Mouse (Mus musculus): Measurements from ENCODE around the gene March5.
"Not testable (repeated sequence)": the region's sequence is repeated elsewhere in the genome, so short reads cannot be mapped to it uniquely, and the experiment has no call there.

The March5 gene

DNA sequence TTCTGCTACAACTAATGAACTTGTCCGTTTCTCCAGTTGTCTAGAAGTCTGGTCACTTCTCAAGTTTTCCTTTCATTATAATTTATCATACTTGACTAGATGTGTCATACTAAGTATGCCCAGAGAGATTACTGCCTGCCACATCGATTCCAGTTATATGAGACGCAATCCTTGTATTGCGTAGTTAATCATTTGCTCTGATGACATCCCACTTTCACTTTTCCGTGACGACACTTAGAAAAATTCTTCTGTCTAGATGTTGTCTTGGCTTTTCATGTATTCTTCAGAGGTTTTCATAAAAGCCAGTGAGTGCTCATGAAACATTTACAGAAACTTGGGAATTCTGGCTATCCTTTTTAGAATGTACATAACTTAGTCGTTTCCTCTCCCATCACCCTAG lies 1.6 kb downstream of the March5 start:
- no peak for DNase-seq (ENCODE audit: low spot score in 2 of 2)

DNA sequence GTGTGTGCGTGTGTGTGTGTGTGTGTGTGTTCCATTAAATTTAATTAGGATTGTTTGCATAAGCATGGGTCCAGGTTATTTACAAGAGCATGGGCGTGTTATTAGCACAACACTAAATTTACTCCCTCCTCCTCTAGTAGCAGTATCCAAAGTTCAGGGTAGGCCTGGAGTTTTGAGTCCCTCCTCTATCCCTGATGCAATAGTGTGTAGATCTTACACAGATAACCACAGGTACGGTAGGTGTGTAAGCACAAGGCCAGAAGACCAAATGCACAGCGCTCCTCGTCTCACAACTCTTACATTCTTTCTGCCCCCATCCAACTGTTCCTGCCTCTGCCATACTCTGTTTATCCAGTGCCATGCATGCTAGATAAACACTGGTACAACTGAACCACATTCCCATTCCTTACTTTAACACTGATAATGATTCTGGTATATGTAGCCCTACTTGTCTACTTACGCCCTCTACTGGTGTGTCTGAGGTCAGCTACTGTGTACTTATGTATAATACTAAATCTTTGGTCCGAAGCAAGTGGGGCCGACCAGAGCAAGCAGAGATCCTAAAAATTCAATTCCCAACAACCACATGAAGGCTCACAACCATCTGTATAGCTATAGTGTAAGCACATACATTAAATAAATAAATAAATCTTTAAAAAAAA lies 2.3 kb downstream of the March5 start:
- no peak for DNase-seq (ENCODE audit: low spot score in 2 of 2)

DNA sequence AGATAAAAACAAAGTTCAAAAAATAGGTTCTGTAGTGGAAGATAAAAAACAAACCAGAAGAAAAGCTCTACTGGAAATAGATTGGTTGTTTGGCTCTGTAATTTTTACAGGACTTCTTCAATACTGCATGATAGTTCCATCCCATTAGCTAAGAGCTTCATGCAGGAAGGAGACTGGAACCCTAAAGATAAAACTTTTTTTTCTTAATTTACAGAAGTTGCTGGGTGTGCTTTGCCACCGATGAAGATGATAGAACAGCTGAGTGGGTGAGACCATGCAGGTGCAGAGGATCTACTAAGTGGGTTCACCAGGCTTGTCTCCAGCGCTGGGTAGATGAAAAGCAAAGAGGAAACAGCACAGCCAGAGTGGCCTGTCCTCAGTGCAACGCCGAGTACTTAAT lies 3.1 kb downstream of the March5 start:
- no peak for DNase-seq (ENCODE audit: low spot score in 2 of 2)

DNA sequence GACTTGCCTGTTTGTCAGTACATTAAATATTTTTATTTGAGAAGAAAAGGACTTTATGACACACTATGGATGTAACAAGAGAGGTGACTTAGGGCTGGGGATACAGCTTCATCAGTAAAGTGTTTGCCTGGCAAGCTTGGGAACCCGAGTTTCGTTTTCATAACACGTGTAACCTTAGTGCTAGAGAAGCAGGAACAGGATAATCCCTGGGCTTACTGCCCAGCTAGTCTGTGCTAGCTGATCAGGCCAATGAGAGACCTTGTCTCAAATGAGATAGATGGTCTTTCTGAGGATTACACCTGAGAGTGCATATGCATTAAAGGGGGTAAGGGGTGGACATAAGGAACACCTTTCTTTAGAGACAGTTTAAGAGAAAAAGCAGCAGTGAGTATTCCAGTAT lies 4.1 kb downstream of the March5 start:
- DNase-seq (ENCODE audit: low spot score in 2 of 2): no peak

DNA sequence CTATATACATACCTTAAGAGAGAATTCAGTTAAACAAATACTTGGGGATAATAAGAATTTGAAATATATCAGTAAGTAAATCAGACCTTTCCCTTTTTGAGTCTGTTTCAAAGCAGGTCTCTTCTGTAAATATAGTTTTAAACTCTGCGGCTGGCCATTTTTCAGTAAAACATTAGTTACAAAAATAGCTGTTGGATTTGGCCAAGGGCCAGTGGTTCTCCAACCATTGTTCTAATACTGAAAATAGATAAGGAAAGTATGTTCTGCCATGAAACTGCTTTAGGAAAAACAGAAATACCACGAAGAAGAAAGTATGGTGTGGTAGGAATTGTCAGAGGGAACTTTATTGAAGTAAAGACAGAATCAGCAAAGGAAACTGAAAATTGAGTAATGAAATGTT lies 7.4 kb downstream of the March5 start:
- no peak for DNase-seq (ENCODE audit: low spot score in 2 of 2)

DNA sequence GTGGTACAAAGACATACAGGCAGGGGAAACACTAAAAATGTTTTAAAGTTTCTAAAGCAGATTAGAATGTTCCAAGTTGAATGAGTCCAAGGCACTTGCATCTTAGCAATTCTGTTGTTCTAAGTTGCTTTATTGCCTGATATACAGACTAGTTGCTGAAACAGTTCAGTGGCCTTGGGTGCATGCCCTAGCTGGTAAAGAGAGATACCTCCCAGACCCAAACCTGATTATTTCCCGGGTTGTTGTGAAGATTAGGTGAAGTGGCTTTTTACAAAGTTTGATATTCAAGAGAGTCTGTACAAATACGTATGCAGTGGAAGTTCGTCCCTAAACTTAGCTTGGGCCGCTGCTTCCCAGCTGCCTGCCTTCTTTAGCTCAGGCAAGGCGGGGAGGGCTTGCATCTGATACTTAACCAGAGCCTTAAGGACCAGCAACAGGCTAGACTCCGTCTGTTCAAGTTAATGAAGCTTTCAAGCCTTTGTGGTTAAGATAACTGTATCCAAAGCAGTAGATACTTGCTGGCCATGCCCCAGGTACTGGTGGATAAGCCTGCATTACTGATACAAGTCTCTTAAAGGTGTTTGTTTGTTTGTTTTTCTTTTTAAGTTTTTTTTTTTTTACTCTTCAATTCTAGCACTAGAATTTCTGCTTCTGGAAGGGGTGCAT lies 18.0 kb downstream of the March5 start:
- DNase-seq (ENCODE audit: low spot score in 2 of 2): no peak

DNA sequence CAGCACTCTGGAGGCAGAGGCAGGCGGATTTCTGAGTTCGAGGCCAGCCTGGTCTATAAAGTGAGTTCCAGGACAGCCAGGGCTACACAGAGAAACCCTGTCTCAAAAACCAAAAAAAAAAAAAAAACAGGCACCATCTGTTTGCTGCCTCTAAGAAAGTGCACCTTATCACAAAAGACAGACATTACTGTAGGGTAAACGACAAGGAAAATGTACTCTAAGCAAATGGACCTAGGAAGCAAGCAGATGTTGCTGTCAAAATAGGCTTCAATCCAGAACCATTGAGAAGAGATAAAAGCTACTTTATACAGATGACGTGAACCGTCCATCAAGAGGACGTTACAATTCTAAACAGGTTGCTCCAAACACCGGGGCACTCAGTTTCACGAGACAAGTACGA lies 25.3 kb downstream of the March5 start:
- DNase-seq (ENCODE audit: low spot score in 2 of 2): not testable (repeated sequence)

DNA sequence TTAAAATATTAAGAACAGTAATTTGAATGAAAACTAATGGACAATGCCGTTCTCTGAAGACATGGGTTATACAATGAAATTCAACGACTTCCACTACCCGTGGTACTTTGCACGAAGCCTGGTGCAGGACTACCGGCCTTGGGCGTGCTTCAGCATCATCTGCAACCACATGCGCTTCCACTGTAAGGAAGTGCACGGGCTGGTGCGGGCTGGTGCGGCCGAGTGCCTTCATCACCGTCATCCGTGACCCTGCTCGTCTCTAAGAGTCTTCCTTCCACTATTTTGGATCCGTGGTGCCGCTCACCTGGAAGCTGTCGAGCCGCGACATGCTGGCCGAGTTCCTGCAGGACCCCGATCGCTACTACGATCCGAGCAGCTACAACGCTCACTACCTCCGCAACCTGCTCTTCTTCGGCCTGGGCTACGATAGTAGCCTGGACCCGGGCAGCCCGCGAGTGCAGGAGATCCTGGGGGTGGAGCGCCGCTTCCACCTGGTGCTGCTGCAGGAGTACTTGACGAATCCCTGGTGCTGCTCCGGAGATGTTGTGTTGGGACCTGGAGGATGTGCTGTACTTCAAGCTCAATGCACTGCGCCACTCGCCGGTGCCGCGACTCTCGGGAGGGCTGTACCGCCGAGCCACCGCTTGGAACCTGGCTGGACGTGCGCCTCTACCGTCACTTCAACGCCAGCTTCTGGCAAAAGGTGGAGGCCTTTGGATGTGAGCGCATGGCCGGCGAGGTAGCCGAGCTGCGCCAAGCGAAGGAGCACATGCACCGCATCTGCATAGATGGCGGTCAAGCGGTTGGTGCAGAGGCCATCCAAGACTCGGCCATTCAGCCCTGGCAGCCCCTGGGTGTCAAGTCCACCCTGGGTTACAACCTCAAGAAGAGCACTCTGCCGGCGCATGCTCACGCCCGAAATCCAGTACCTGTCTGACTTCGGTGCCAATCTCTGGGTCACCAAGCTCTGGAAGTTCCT lies 26.5 kb downstream of the March5 start:
- no peak for DNase-seq (ENCODE audit: low spot score in 2 of 2)

DNA sequence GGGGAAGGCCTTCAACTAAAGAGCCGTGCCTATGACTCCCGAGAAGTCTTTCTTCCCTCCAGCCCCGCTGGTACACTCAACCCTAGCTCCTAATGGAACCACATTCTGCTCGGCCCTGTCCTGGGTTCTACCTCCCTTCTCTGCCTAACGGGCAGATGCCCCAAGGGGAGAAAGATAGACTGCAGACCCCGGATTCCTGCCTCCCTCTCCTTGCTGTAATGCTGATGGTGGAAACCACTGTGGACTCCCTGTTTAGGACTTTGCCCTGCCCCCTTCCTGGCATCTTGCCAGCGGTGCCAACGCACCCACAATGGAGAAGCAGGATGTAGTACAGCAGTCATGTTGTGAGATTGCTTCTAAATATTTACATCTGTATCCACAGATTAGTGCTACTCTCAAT lies 28.5 kb downstream of the March5 start:
- DNase-seq (ENCODE audit: low spot score in 2 of 2): no peak

DNA sequence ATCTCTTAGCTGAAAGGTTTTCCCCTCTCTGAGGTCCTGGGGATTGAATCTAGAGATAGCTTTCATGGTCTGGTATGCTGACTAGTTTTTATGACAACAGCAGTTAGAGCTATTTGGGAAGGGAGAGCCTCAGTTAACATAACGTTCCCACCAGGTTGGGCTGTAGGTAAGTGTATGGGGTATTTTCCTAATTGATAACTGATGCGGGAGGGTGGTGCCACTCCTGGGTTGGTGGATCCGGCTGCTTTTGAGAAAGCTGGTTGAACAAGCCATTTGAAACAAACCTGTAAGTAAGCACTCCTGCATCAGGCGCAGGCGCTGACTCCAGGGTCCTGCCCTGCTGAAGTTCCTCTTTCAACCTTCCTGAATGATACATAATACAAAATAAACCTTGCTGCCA lies 30.0 kb downstream of the March5 start:
- DNase-seq (ENCODE audit: low spot score in 2 of 2): no peak

DNA sequence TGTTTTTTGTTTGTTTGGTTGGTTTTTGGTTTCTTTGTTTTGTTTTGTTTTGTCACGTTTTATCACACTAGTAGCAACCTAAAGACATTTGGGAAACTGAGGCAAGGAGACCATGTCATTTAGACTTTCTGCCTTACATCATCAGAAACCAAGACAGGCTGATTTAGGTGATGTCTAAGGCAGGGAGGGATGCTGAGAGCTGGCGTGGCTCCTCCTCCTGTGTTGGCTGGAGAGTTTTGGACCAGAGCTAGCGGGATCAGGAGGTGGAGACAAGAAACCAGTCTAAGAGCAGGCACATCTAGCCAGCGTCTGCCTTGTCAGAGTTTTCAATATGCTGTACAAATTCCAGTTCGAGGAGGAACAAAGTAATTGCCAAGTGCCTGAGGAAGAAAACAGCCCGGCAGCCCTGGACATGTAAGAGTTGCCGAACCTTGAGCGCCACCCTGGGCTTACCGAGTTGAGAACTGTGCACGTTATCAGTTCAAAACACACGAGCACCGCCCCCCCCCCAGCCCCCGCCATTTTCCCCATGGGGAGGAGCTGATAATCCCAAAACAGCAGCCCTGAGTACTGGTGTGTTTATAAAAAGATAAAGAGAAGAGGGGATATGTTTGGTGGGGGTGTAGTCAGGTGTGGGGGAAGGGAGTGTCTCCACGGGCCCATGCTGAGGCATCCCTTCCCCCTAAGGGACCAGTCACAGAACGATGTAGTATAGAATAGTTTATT lies 30.5 kb downstream of the March5 start:
- DNase-seq (ENCODE audit: low spot score in 2 of 2): no peak

DNA sequence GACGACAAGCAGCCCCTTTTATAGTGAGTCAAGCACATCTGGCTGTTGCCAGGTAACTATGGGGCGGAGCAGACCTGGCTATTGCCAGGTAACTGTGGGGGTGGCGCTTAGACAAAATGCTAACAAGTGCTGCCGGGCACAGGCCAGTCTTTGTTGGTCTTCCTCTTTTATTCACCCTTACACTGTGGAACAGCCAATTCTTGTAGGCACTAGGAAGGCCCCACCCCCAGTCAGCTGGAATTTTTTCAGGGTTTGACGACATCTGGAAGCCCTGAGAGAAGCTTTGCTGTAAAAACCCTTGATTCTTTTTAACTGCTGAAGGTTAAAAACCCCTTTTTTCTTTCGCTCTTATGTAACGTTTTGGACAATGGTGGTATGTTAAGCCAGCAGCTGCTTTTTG lies 31.3 kb downstream of the March5 start:
- DNase-seq (ENCODE audit: low spot score in 2 of 2): no peak

DNA sequence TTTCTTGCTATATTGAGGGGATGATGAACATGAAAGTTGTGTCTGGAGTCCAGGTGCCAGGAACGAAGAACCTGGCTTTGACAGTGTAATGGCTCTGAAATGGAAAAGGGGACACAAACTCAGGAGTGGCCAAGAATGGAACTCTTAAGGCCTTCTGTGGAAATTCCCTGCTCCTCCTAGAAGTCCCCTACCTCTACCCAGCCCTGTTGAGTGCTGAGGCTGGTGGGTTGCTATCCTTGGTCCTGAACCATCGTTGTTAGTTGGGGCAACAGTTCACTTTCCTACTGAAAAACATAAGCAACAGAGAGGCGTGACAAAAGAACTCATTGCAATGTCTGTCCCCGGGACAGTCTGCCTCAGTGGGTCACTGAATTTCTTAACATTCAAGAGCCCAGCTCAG lies 31.8 kb downstream of the March5 start:
- no peak for DNase-seq (ENCODE audit: low spot score in 2 of 2)

DNA sequence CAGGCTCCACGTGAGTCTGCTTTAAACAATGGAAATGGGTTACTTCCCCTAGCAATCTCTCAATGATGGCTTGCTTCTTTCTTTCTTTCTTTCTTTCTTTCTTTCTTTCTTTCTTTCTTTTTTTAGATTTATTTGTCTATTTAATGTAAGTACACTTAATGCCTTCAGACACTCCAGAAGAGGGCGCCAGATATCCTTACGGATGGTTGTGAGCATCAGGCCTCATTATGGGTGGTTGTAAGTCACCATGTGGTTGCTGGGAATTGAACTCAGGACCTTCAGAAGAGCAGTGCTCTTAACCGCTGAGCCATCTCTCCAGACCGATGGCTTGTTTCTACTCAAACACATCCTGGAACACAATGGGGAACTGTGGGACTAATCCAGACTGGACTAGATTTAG lies 33.9 kb downstream of the March5 start:
- no peak for DNase-seq (ENCODE audit: low spot score in 2 of 2)

DNA sequence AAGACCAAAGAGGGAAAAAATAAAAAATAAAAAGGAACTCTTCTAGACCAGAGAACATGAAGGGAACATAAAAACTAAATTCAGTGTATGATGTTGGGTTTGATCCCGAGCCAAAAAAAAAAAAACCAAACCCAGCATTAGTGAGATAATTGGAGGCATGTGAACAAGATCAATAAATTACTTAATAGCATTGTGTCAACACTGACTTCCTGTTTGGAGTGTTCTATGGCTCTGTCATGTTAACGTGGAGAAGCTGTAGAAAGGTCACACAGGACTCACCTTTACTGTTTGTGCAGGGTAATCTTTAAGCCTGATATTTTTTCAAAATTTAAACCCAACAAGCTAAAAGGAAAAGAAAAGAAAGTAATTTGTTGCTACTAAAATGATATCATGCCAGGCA lies 35.4 kb downstream of the March5 start:
- no peak for DNase-seq (ENCODE audit: low spot score in 2 of 2)

DNA sequence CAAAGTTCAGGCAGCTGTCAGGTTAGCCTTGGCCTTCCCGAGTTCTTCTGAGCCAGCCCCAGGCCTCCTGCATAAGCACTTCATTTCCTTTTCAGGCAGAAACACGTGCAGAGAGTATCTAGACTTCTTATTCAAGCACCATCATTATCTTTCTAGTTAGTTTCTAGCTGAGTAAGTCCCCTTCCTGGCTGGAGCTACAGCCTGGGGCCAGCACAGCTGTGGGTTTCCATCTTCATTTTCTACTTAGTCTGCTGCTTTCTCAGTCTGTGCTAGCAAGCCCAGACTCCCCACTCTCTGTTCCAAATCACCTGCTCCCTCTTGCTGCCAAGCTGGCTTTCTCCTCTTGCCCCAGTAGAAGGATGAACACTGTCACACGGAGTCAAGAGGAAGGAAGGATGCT lies 39.5 kb downstream of the March5 start:
- no peak for DNase-seq (ENCODE audit: low spot score in 2 of 2)

DNA sequence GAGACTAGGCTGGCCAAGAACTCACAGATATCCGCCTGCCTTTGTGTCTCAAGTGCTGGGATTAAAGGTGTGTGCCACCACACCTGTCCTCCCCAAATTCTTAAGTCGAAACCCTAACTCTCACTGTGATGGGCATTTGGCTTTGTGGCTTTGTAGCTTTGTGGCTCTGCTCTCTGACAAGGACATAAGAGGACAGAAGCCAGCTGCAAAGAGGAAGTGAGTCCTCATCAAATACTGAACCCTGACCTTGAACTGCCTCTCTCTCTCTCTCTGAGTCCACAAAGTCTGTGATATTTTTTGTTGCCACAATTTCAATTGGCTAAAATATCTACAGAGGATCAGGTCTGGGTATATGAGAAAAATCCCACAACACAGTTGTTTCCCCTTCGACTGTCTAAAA lies 40.9 kb downstream of the March5 start:
- DNase-seq (ENCODE audit: low spot score in 2 of 2): no peak

DNA sequence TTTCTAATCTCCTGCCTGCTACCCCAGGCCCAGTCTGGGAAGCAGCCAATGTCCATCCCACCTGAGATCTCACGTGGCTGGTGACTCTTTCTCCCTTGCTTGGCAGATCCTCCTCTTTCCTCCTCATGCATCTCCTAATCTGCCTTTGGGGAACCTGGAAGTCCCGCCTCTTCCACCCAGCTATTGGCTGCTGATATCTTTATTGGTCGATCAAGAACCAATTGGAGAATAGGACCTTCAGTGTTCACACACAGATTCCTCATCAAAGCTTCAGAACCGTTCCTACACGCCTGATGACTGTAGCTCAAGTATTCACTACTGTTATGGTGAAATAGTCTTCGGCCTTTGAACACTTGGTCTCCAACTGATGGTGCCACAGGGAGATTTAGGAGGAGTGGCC lies 44.8 kb downstream of the March5 start:
- no peak for DNase-seq (ENCODE audit: low spot score in 2 of 2)

DNA sequence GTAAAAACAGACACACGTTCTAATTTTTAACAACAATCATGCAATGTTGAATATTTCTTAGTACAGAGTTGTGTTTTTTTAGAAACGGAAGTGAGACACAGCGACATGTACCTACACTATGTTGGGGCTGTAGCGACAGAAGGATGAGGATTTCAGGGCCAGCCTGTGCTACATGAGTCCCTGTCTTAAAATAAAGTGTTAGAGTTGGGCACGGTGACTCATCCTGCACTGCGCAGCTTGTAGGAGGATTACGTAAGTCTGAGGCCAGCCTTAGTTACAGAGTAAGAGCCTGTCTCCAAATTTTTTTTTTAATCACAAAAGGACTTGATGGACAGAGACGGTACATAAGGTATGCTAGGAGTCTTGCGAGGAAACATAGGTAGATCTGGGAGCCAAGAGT lies 48.0 kb downstream of the March5 start:
- DNase-seq (ENCODE audit: low spot score in 2 of 2): no peak

DNA sequence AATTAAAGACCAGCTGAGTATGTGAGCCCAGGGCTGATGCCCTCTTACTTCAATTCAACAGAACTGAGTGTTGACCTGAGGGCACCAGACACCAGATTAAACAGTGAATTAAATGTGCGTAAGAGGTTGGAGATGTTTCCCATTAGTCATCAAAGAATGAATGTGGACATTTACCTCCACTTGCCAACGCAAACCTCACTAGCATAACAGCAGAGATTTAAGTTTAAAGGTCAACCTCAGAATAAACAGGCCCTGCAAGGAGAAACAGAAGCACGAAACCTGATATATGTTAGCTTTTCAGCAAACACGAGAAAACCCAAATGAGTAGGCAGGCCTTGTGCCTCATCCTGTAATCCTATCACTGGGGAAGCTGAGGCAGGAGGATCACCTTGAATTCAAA lies 55.0 kb downstream of the March5 start:
- no peak for DNase-seq (ENCODE audit: low spot score in 2 of 2)

DNA sequence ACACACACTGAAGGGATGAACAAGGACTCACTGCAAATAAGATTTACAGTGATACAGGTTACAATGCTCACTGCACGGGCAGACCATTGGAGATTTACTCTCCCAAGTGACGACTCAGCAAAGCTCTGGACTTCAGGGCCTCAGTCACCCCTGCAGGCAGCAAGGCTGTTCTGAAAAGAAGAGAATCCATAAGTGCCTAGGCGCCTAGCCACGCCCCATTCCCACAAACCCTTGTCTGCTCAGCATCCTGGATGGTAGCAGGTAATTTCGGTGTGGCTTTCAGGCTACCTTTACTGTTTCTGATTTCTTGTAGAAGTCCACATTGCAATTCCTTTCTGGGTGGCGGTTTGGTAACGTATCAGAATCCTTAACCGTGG lies 56.2 kb downstream of the March5 start:
- no peak for DNase-seq (ENCODE audit: low spot score in 2 of 2)

Data from natural killer cell, adult 2 months (primary cell).